Mouse (Mus musculus): ENCODE results near the gene Pyroxd1.

GRCm38 (mm10) chr6:142381615-142382014 is 36.2 kb downstream of the Pyroxd1 start:
- TF ChIP-seq CTCF (IDR thresholded peaks at IDR 0.05) (no peak), EP300 (IDR thresholded peaks at IDR 0.05) (no peak)

Measured in lung, postnatal 0 days (tissue).